Mouse (Mus musculus): Measurements from ENCODE around the gene Isyna1. TPM values are rescaled to one million over a fixed set of nuclear protein-coding genes. Genes with fewer than 3 reads are reported as not detected.

Isyna1 gene
- polyA plus RNA-seq, 1 experiment from 2014 or later, result 107 TPM

DNA sequence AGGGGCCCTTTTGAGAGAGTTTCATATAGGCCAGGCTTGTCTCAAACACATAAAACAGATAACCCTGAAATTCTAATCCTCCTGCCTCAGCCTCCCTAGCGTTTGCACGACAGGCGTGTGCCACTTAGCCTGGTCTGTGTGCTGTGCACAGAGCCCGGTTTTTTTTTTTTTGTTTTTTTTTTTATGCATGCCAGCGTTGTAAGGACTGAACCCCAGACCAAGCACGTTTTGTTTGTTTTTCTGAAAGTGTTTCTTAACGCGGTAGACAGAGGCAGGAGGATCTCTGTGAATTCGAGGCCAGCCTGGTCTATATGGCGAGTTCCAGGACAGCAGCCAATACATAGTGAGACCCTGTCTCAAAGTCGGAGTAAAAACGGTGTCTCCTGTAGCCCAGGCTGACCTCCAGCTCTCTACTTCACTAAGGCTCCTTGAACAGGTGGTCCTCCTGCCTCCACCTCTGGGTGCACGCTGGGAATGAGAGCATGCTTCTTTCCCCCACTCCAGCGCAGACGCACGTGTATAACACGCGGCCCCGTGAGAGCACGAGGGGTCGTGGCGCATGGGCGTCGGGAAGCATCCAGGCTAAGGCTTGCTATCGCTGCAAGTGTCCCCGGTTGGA is 14.7 kb downstream of the Isyna1 start, which contains the start of gene Ssbp4:
Gene Ssbp4 (minus strand): TSS at position 124 of the 619 bp plus-strand sequence.
- Histone ChIP-seq H3K4me3 (ENCODE audit: low read depth, low read length) (peak within 1 kb of the TSS; percentile 83), H3K27me3 (ENCODE audit: insufficient read depth, low read length) (no peaks in the 10 kb centered on the region), H3K9me3 (ENCODE audit: low read depth, low read length) (no peaks in the 10 kb centered on the region), H3K4me2 (peak within 1 kb of the TSS; percentile 97), H3K4me1 (ENCODE audit: insufficient read depth) (peaks cover 16% of the 10 kb centered on the region; the same call in 1 of the 2 replicates), H3K27ac (ENCODE audit: low read depth) (peak within 1 kb of the TSS; percentile 99), H3K9ac (peak within 1 kb of the TSS; percentile 90), H3K36me3 (ENCODE audit: insufficient read depth) (no peaks in the 10 kb centered on the region)
- 4% methylated on average over 26 of the region's 26 CpGs for whole genome bisulfite sequencing
- DNase-seq (no peak), ATAC-seq (ENCODE audit: insufficient read depth) (peak; percentile 0; the same call in 1 of the 2 replicates)
- no peak for TF ChIP-seq CTCF (IDR thresholded peaks at IDR 0.05; ENCODE audit: low read depth)

DNA sequence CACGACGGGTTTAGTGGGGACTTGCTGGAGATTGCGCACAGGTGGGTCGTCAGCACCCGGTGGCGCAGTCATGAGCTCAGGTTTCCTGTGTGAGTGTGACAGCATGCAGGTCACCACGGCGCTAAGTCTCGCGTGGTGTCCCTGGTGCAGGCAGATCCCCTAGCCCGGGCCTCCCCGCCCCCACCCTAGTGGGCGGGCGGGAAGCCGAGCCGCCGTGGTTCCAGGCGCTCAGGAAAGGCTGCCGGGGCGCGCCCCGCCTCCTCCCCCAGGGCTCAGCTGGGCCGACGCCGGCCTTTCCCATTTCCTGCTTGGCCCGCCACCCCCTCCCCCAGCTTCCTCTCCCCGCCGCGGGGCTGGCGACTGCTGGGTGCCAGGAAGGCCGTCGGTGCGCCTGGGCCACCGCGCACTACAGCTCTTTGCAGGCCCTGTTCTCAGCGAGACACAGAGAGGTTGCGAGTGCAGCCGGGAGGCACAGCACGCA is 15.2 kb downstream of the Isyna1 start:
- TF ChIP-seq CTCF (IDR thresholded peaks at IDR 0.05; ENCODE audit: low read depth), result no peak
- no peaks in the 10 kb centered on the region for H3K9me3 ChIP-seq (ENCODE audit: low read depth, low read length)
- H3K27me3 ChIP-seq (ENCODE audit: insufficient read depth, low read length), result no peaks in the 10 kb centered on the region
- ATAC-seq (ENCODE audit: insufficient read depth), result peak; percentile 72
- H3K4me3 ChIP-seq (ENCODE audit: low read depth, low read length), result peak overlapping the region; percentile 83
- H3K36me3 ChIP-seq (ENCODE audit: insufficient read depth), result no peaks in the 10 kb centered on the region
- peak overlapping the region; percentile 99 for H3K27ac ChIP-seq (ENCODE audit: low read depth)
- DNase-seq, result peak; percentile 94
- peak overlapping the region; percentile 65 for H3K9ac ChIP-seq
- peaks cover 18% of the 10 kb centered on the region; the same call in 1 of the 2 replicates for H3K4me1 ChIP-seq (ENCODE audit: insufficient read depth)
- WGBS, result under 1% methylated on average over 32 of the region's 39 CpGs
- H3K4me2 ChIP-seq, result peak overlapping the region; percentile 97

DNA sequence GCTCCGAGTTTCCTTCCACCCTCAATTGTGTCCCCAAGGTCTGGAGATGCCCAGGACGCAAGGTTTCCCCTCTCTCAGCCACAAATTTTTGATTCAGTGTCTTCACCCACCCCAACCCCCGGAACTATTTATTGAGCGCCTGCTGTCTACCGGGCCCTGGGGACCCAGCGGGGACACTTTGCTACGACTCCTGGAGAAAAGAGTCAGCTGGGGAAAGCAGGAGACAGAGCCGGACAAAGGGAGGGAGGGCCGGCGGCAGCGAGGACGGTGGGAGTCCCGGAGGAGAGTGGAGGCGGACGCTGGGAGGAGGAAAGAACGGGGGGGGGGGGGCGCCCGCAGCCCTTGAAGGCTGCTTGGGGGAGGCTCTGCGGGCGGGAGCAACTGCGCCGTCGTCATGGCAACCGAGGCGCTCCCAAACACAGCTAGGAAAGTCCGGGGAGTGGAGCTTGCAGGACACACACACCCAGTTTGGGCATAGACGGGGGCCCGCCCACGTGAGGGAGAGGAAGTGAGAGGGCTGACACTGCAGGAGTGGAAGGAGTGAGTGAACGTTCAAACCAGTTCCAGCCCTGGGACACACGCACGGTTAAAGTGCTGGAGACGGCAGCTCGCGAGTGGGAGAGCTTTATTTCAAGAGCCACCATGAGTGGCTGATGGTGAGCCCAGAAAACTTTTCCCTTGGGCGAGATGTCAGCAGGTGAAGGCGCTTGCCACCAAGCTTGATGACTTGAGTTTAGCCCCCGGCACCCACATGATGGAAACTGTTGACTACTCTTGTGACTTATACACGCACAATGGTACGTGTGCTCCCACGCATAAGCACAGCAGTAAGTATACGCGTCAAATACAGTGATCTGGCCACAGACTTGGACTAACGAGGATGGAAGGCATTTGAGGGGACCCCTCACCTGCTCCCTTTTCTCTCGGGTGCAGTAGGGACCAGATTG is 15.9 kb downstream of the Isyna1 start:
- WGBS, result under 1% methylated on average over 42 of the region's 45 CpGs
- Histone ChIP-seq H3K9ac (peak overlapping the region; percentile 65), H3K4me2 (peak overlapping the region; percentile 97), H3K9me3 (ENCODE audit: low read depth, low read length) (no peaks in the 10 kb centered on the region), H3K27me3 (ENCODE audit: insufficient read depth, low read length) (no peaks in the 10 kb centered on the region), H3K27ac (ENCODE audit: low read depth) (peak overlapping the region; percentile 99), H3K4me1 (ENCODE audit: insufficient read depth) (peaks cover 18% of the 10 kb centered on the region; the same call in 1 of the 2 replicates), H3K4me3 (ENCODE audit: low read depth, low read length) (peak overlapping the region; percentile 83), H3K36me3 (ENCODE audit: insufficient read depth) (no peaks in the 10 kb centered on the region)
- no peak for TF ChIP-seq CTCF (IDR thresholded peaks at IDR 0.05; ENCODE audit: low read depth)
- peak; percentile 65 for ATAC-seq (ENCODE audit: insufficient read depth)
- peak; percentile 97 for DNase-seq

- peak; percentile 95 for TF ChIP-seq CTCF (IDR thresholded peaks at IDR 0.05; ENCODE audit: low read depth)
- peak overlapping the region; percentile 99 for H3K27ac ChIP-seq (ENCODE audit: low read depth)
- under 1% methylated on average over 54 of the region's 54 CpGs for WGBS
- peak overlapping the region; percentile 83 for H3K4me3 ChIP-seq (ENCODE audit: low read depth, low read length)
- peak overlapping the region; percentile 58 for H3K9ac ChIP-seq
- H3K36me3 ChIP-seq (ENCODE audit: insufficient read depth), result no peaks in the 10 kb centered on the region
- H3K4me1 ChIP-seq (ENCODE audit: insufficient read depth), result peaks cover 18% of the 10 kb centered on the region; the same call in 1 of the 2 replicates
- H3K27me3 ChIP-seq (ENCODE audit: insufficient read depth, low read length), result no peaks in the 10 kb centered on the region
- H3K9me3 ChIP-seq (ENCODE audit: low read depth, low read length), result no peaks in the 10 kb centered on the region
- ATAC-seq (ENCODE audit: insufficient read depth) (no peak; the same call in 1 of the 2 replicates), DNase-seq (peak; percentile 80)
- peak overlapping the region; percentile 97 for H3K4me2 ChIP-seq
These were observed 16.9 kb downstream of the Isyna1 start for GRCm38 (mm10) chr8:70610796-70611771.

DNA sequence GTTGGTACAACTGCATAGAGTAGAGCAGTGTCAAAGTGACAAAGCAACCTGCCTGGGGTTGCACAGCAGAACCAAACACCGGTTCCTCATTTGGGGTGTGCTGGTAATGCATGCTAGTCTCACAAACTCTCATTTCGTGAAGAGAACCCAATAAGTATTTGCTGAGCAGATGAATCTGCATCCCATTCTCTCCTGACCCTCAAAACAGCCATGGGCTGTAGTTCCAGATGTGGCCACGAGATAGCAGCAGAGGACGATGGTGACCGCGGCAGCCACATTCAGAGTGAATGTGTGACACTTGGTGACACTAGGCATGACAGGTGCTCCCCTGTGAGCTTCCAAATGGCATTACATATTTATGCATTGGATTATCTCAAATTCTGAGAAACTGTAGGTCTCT is 17.7 kb downstream of the Isyna1 start:
- Histone ChIP-seq H3K4me1 (ENCODE audit: insufficient read depth) (peaks cover 18% of the 10 kb centered on the region; the same call in 1 of the 2 replicates), H3K9ac (peak overlapping the region; percentile 58), H3K27me3 (ENCODE audit: insufficient read depth, low read length) (no peaks in the 10 kb centered on the region), H3K36me3 (ENCODE audit: insufficient read depth) (no peaks in the 10 kb centered on the region), H3K4me3 (ENCODE audit: low read depth, low read length) (peak overlapping the region; percentile 83), H3K9me3 (ENCODE audit: low read depth, low read length) (no peaks in the 10 kb centered on the region), H3K4me2 (peak overlapping the region; percentile 97), H3K27ac (ENCODE audit: low read depth) (peak overlapping the region; percentile 80)
- no peak for ATAC-seq (ENCODE audit: insufficient read depth)
- peak; percentile 99 for TF ChIP-seq CTCF (IDR thresholded peaks at IDR 0.05; ENCODE audit: low read depth)
- under 1% methylated on average over 6 of the region's 6 CpGs for WGBS
- DNase-seq, result peak; percentile 94

DNA sequence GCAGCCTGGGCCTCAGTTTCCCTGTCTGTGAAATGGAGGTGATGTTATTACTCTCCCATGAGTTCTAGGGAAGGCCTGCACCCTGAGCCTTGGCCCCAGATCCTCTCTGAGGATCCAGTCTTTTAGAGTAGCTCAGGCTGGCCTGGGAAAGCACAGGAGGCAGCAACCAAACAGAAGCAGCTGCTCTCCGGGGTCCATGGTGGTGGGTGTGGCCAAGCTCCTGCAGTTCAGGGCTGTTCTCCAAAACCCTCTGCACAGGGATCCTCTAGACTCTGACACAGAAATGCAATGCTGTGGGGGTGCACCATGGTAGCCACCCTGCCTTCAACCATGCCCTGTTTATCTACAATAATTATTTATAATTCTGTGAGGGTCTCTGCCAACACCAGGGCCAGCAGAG is 19.6 kb downstream of the Isyna1 start:
- Histone ChIP-seq H3K9ac (no peak overlapping the region), H3K36me3 (ENCODE audit: insufficient read depth) (no peaks in the 10 kb centered on the region), H3K27ac (ENCODE audit: low read depth) (no peak overlapping the region; the same call in 1 of the 2 replicates), H3K4me3 (ENCODE audit: low read depth, low read length) (no peak overlapping the region), H3K9me3 (ENCODE audit: low read depth, low read length) (no peaks in the 10 kb centered on the region), H3K4me1 (ENCODE audit: insufficient read depth) (peaks cover 10% of the 10 kb centered on the region; the same call in 1 of the 2 replicates), H3K27me3 (ENCODE audit: insufficient read depth, low read length) (no peaks in the 10 kb centered on the region), H3K4me2 (no peak overlapping the region)
- no peak for TF ChIP-seq CTCF (IDR thresholded peaks at IDR 0.05; ENCODE audit: low read depth)
- WGBS, result 6% methylated on average over 1 of the region's 1 CpGs
- ATAC-seq (ENCODE audit: insufficient read depth) (no peak), DNase-seq (peak; percentile 44)

Measured in lung, embryonic 14.5 days (tissue).